Mouse (Mus musculus): ENCODE data around the gene Scaf1. TPM values are rescaled to one million over a fixed set of nuclear protein-coding genes. Genes with fewer than 3 reads are reported as not detected.

Scaf1 gene
- total RNA-seq (2021): 10 to 100 TPM; 41.7 to 44.3 TPM
- long read RNA-seq, experiment 1, full-length matches to known transcripts: 10 of 31 reads
- long read RNA-seq, experiment 1, partial matches to known transcripts: 15 of 31 reads
- long read RNA-seq, experiment 1, other reads (novel, unspliced or antisense): 6 of 31 reads
- long read RNA-seq, experiment 2, full-length matches to known transcripts: 9 of 41 reads
- long read RNA-seq, experiment 2, partial matches to known transcripts: 23 of 41 reads
- long read RNA-seq, experiment 2, other reads (novel, unspliced or antisense): 9 of 41 reads

- Histone ChIP-seq H3K27ac (peak within 1 kb of the TSS; percentile 98), H3K4me3 (peak within 1 kb of the TSS; percentile 94)
- intact Hi-C loops (cut with DNase I): loop anchor here (2.0 kb wide), 2 partner anchors 17 to 29 kb away; partner anchors contain the start of genes Bcl2l12 and Prmt1
- no peak for TF ChIP-seq CTCF (IDR thresholded peaks at IDR 0.05)
- DNase-seq: peak; percentile 100
Measured at GRCm38 (mm10) chr7:45015957-45016612, at the start of gene Scaf1. Scaf1 (minus strand) TSS chr7:45016363.

- Histone ChIP-seq H3K27ac (peak within 1 kb of the TSS; percentile 93), H3K4me3 (peak within 1 kb of the TSS; percentile 82)
- TF ChIP-seq CTCF (IDR thresholded peaks at IDR 0.05): peak; percentile 45
- DNase-seq: peak; percentile 95
- intact Hi-C loops (cut with DNase I): no loop called here
Measured at GRCm38 (mm10) chr7:45062239-45062835, 46.2 kb upstream of the Scaf1 start, which contains the start of the genes Nosip and Prrg2. Nosip (plus strand) TSS chr7:45062429. Prrg2 (minus strand) TSS chr7:45062677.

- H3K27ac ChIP-seq: peak overlapping the region; percentile 93
- H3K4me3 ChIP-seq: peak overlapping the region; percentile 82
- intact Hi-C loops (cut with DNase I): no loop called here
- peak; percentile 56 for DNase-seq
- no peak for TF ChIP-seq CTCF (IDR thresholded peaks at IDR 0.05)
Measured at GRCm38 (mm10) chr7:45061532-45062075, 45.4 kb upstream of the Scaf1 start.

GRCm38 (mm10) chr7:45060632-45061122, 44.5 kb upstream of the Scaf1 start:
- no peak for TF ChIP-seq CTCF (IDR thresholded peaks at IDR 0.05)
- H3K27ac ChIP-seq: 0 out of 2 replicates have a peak overlapping the region, but pooled peaks have one; percentile 93
- DNase-seq: no peak
- no peak overlapping the region for H3K4me3 ChIP-seq
- intact Hi-C loops (cut with DNase I): no loop called here

GRCm38 (mm10) chr7:45058607-45059571, 42.7 kb upstream of the Scaf1 start:
- Histone ChIP-seq H3K4me3 (no peak overlapping the region), H3K27ac (no peak overlapping the region)
- intact Hi-C loops (cut with DNase I): no loop called here
- no peak for DNase-seq
- TF ChIP-seq CTCF (IDR thresholded peaks at IDR 0.05): no peak

- no peak overlapping the region for H3K27ac ChIP-seq
Measured at GRCm38 (mm10) chr7:45056972-45057348, 40.8 kb upstream of the Scaf1 start.

GRCm38 (mm10) chr7:45056329-45056971, 40.3 kb upstream of the Scaf1 start:
- intact Hi-C loops (cut with DNase I): no loop called here
- DNase-seq: no peak
- Histone ChIP-seq H3K4me3 (no peak overlapping the region), H3K27ac (no peak overlapping the region)
- TF ChIP-seq CTCF (IDR thresholded peaks at IDR 0.05): no peak

More at GRCm38 (mm10) chr7:45056972-45057348, 40.8 kb upstream of the Scaf1 start:
- intact Hi-C loops (cut with DNase I): no loop called here
- H3K4me3 ChIP-seq: no peak overlapping the region
- DNase-seq: no peak
- no peak for TF ChIP-seq CTCF (IDR thresholded peaks at IDR 0.05)

GRCm38 (mm10) chr7:45053931-45054510, 37.9 kb upstream of the Scaf1 start:
- TF ChIP-seq CTCF (IDR thresholded peaks at IDR 0.05): no peak
- Histone ChIP-seq H3K27ac (peak overlapping the region; percentile 97), H3K4me3 (peak overlapping the region; percentile 77)
- DNase-seq: peak; percentile 94
- intact Hi-C loops (cut with DNase I): loop anchor here (2.0 kb wide), 1 partner anchor 35 kb away; no protein-coding TSS in a partner anchor

GRCm38 (mm10) chr7:45053117-45053930, 37.2 kb upstream of the Scaf1 start:
- Histone ChIP-seq H3K4me3 (peak overlapping the region; percentile 77), H3K27ac (peak overlapping the region; percentile 97)
- 0 out of 2 replicates have a peak, but pooled peaks have one; percentile 0 for TF ChIP-seq CTCF (IDR thresholded peaks at IDR 0.05)
- intact Hi-C loops (cut with DNase I): loop anchor here (2.0 kb wide), 1 partner anchor 35 kb away; no protein-coding TSS in a partner anchor
- DNase-seq: peak; percentile 84

- Histone ChIP-seq H3K4me3 (peak within 1 kb of the TSS; percentile 77), H3K27ac (peak within 1 kb of the TSS; percentile 97)
- no peak for TF ChIP-seq CTCF (IDR thresholded peaks at IDR 0.05)
- DNase-seq: no peak
- intact Hi-C loops (cut with DNase I): loop anchor here (2.0 kb wide), 1 partner anchor 34 kb away; no protein-coding TSS in a partner anchor
Measured at GRCm38 (mm10) chr7:45052862-45053116, 36.6 kb upstream of the Scaf1 start, which contains the start of gene Prr12. Prr12 (minus strand) TSS chr7:45052881.

Measured in gastrocnemius, adult 2 months (tissue).